Mouse (Mus musculus): Measurements from ENCODE around the gene Lrmp. TPM values are rescaled to one million over a fixed set of nuclear protein-coding genes. Genes with fewer than 3 reads are reported as not detected.
A peak's percentile ranks its signal among the peaks of the same experiment; 100 is the strongest.

Lrmp gene
- polyA plus RNA-seq, 1 experiment from 2014 or later: 2.2 TPM

- WGBS: 74% methylated on average over 4 of the region's 4 CpGs
- Histone ChIP-seq H3K4me3 (no peak overlapping the region), H3K36me3 (replicated peaks) (no peaks in the 10 kb centered on the region), H3K27me3 (replicated peaks; ENCODE audit: low read depth, poor library complexity, severe bottlenecking) (no peaks in the 10 kb centered on the region), H3K27ac (replicated peaks) (no peak overlapping the region), H3K9me3 (no peaks in the 10 kb centered on the region), H3K4me1 (no peaks in the 10 kb centered on the region)
- no peak for DNase-seq (ENCODE audit: low spot score)
Measured at GRCm38 (mm10) chr6:145158619-145159018, 43.2 kb downstream of the Lrmp start.

GRCm38 (mm10) chr6:145160581-145160980 is 45.1 kb downstream of the Lrmp start:
- no peaks in the 10 kb centered on the region for H3K4me1 ChIP-seq
- H3K9me3 ChIP-seq: no peaks in the 10 kb centered on the region
- no peaks in the 10 kb centered on the region for H3K36me3 ChIP-seq (replicated peaks)
- DNase-seq (ENCODE audit: low spot score): no peak
- no peaks in the 10 kb centered on the region for H3K27me3 ChIP-seq (replicated peaks; ENCODE audit: low read depth, poor library complexity, severe bottlenecking)
- no peak overlapping the region for H3K27ac ChIP-seq (replicated peaks)
- 61% methylated on average over 5 of the region's 5 CpGs for WGBS
- no peak overlapping the region for H3K4me3 ChIP-seq

- no peaks in the 10 kb centered on the region for H3K9me3 ChIP-seq
Measured at GRCm38 (mm10) chr6:145171892-145172606, 56.6 kb downstream of the Lrmp start.

GRCm38 (mm10) chr6:145173781-145174191 is 58.3 kb downstream of the Lrmp start:
- Histone ChIP-seq H3K36me3 (replicated peaks) (no peaks in the 10 kb centered on the region), H3K4me1 (peaks cover 48% of the 10 kb centered on the region), H3K27me3 (replicated peaks; ENCODE audit: low read depth, poor library complexity, severe bottlenecking) (peaks cover 64% of the 10 kb centered on the region), H3K4me3 (peak overlapping the region; percentile 37), H3K27ac (replicated peaks) (peak overlapping the region; percentile 70), H3K9me3 (no peaks in the 10 kb centered on the region)
- peak; percentile 74 for DNase-seq (ENCODE audit: low spot score)
- 4% methylated on average over 11 of the region's 11 CpGs for WGBS

More at GRCm38 (mm10) chr6:145171892-145172606, 56.6 kb downstream of the Lrmp start:
- no peaks in the 10 kb centered on the region for H3K36me3 ChIP-seq (replicated peaks)
- H3K4me1 ChIP-seq: peaks cover 41% of the 10 kb centered on the region
- WGBS: 84% methylated on average over 14 of the region's 14 CpGs
- H3K27ac ChIP-seq (replicated peaks): no peak overlapping the region
- H3K4me3 ChIP-seq: no peak overlapping the region
- H3K27me3 ChIP-seq (replicated peaks; ENCODE audit: low read depth, poor library complexity, severe bottlenecking): peaks cover 50% of the 10 kb centered on the region
- DNase-seq (ENCODE audit: low spot score): no peak

- whole genome bisulfite sequencing: 36% methylated on average over 9 of the region's 9 CpGs
- no peaks in the 10 kb centered on the region for H3K36me3 ChIP-seq (replicated peaks)
- no peak overlapping the region for H3K27ac ChIP-seq (replicated peaks)
- H3K27me3 ChIP-seq (replicated peaks; ENCODE audit: low read depth, poor library complexity, severe bottlenecking): peaks cover 66% of the 10 kb centered on the region
- H3K4me1 ChIP-seq: peaks cover 53% of the 10 kb centered on the region
- H3K4me3 ChIP-seq: no peak overlapping the region
- no peaks in the 10 kb centered on the region for H3K9me3 ChIP-seq
- no peak for DNase-seq (ENCODE audit: low spot score)
Measured at GRCm38 (mm10) chr6:145175571-145175981, 60.1 kb downstream of the Lrmp start.

GRCm38 (mm10) chr6:145176474-145176873 is 61.0 kb downstream of the Lrmp start:
- WGBS: 45% methylated on average over 10 of the region's 10 CpGs

GRCm38 (mm10) chr6:145179665-145180064 is 64.2 kb downstream of the Lrmp start:
- no peak overlapping the region for H3K4me3 ChIP-seq
- peaks cover 42% of the 10 kb centered on the region for H3K27me3 ChIP-seq (replicated peaks; ENCODE audit: low read depth, poor library complexity, severe bottlenecking)
- peaks cover 31% of the 10 kb centered on the region for H3K4me1 ChIP-seq
- H3K36me3 ChIP-seq (replicated peaks): no peaks in the 10 kb centered on the region
- H3K9me3 ChIP-seq: no peaks in the 10 kb centered on the region
- no peak overlapping the region for H3K27ac ChIP-seq (replicated peaks)
- 28% methylated on average over 6 of the region's 6 CpGs for WGBS
- DNase-seq (ENCODE audit: low spot score): peak; percentile 72

More at GRCm38 (mm10) chr6:145176474-145176873, 61.0 kb downstream of the Lrmp start:
- Histone ChIP-seq H3K4me1 (peaks cover 53% of the 10 kb centered on the region), H3K27ac (replicated peaks) (no peak overlapping the region), H3K4me3 (no peak overlapping the region), H3K9me3 (no peaks in the 10 kb centered on the region), H3K36me3 (replicated peaks) (no peaks in the 10 kb centered on the region), H3K27me3 (replicated peaks; ENCODE audit: low read depth, poor library complexity, severe bottlenecking) (peaks cover 65% of the 10 kb centered on the region)
- no peak for DNase-seq (ENCODE audit: low spot score)

- Histone ChIP-seq H3K36me3 (replicated peaks) (no peaks in the 10 kb centered on the region), H3K4me1 (peaks cover 12% of the 10 kb centered on the region; the same call in 1 of the 2 replicates), H3K27ac (replicated peaks) (no peak overlapping the region), H3K4me3 (no peak overlapping the region), H3K27me3 (replicated peaks; ENCODE audit: low read depth, poor library complexity, severe bottlenecking) (peaks cover 18% of the 10 kb centered on the region), H3K9me3 (no peaks in the 10 kb centered on the region)
- 79% methylated on average over 8 of the region's 8 CpGs for WGBS
- DNase-seq (ENCODE audit: low spot score): no peak
Measured at GRCm38 (mm10) chr6:145182044-145182443, 66.6 kb downstream of the Lrmp start.

GRCm38 (mm10) chr6:145186096-145186495 is 70.6 kb downstream of the Lrmp start:
- 90% methylated on average over 1 of the region's 1 CpGs for WGBS
- no peak overlapping the region for H3K27ac ChIP-seq (replicated peaks)
- H3K9me3 ChIP-seq: no peaks in the 10 kb centered on the region
- no peak overlapping the region for H3K4me3 ChIP-seq
- H3K36me3 ChIP-seq (replicated peaks): no peaks in the 10 kb centered on the region
- DNase-seq (ENCODE audit: low spot score): no peak
- H3K27me3 ChIP-seq (replicated peaks; ENCODE audit: low read depth, poor library complexity, severe bottlenecking): no peaks in the 10 kb centered on the region
- no peaks in the 10 kb centered on the region for H3K4me1 ChIP-seq

GRCm38 (mm10) chr6:145187093-145188088 is 71.9 kb downstream of the Lrmp start:
- peak; percentile 43 for DNase-seq (ENCODE audit: low spot score)
- no peaks in the 10 kb centered on the region for H3K36me3 ChIP-seq (replicated peaks)
- no peaks in the 10 kb centered on the region for H3K9me3 ChIP-seq
- no peak overlapping the region for H3K27ac ChIP-seq (replicated peaks)
- WGBS: 58% methylated on average over 27 of the region's 27 CpGs
- H3K27me3 ChIP-seq (replicated peaks; ENCODE audit: low read depth, poor library complexity, severe bottlenecking): no peaks in the 10 kb centered on the region
- H3K4me1 ChIP-seq: no peaks in the 10 kb centered on the region
- peak overlapping the region; percentile 43 for H3K4me3 ChIP-seq

- Histone ChIP-seq H3K36me3 (replicated peaks) (no peaks in the 10 kb centered on the region), H3K9me3 (no peaks in the 10 kb centered on the region), H3K27ac (replicated peaks) (no peak overlapping the region), H3K4me1 (no peaks in the 10 kb centered on the region), H3K4me3 (no peak overlapping the region), H3K27me3 (replicated peaks; ENCODE audit: low read depth, poor library complexity, severe bottlenecking) (no peaks in the 10 kb centered on the region)
- 90% methylated on average over 3 of the region's 3 CpGs for WGBS
- no peak for DNase-seq (ENCODE audit: low spot score)
Measured at GRCm38 (mm10) chr6:145193038-145193437, 77.6 kb downstream of the Lrmp start.

- Histone ChIP-seq H3K4me1 (no peaks in the 10 kb centered on the region), H3K4me3 (no peak overlapping the region), H3K27ac (replicated peaks) (no peak overlapping the region), H3K36me3 (replicated peaks) (no peaks in the 10 kb centered on the region), H3K27me3 (replicated peaks; ENCODE audit: low read depth, poor library complexity, severe bottlenecking) (no peaks in the 10 kb centered on the region), H3K9me3 (no peaks in the 10 kb centered on the region)
- 83% methylated on average over 11 of the region's 11 CpGs for WGBS
- no peak for DNase-seq (ENCODE audit: low spot score)
Measured at GRCm38 (mm10) chr6:145193446-145193845, 78.0 kb downstream of the Lrmp start.
